Mouse (Mus musculus): Measurements from ENCODE around the gene Apeh.

GRCm38 (mm10) chr9:108071801-108072200, 22.6 kb downstream of the Apeh start:
- TF ChIP-seq E2F4 (IDR thresholded peaks at IDR 0.05; ENCODE audit: insufficient read depth), result no peak
- TF ChIP-seq MYOG (IDR thresholded peaks at IDR 0.05; ENCODE audit: control insufficient read depth in 1 of 3, insufficient read depth in 1 of 3, insufficient read length in 2 of 3, low read depth in 2 of 3), result no peak
- TF ChIP-seq POLR2A (IDR thresholded peaks at IDR 0.05; ENCODE audit: insufficient read length, low read depth), result no peak

Measured in myocyte (in vitro differentiated cells).